Mouse (Mus musculus) stomach, postnatal 0 days (tissue): ENCODE measurements around the gene Sac3d1. TPM values are rescaled to one million over a fixed set of nuclear protein-coding genes. Genes with fewer than 3 reads are reported as not detected.

Experiments used
- ATAC-seq: fragments of 200-750 bp; cut with Nextera tagmentation; 2 replicates; pipeline ENCODE4 v1.8.0; 2017; ENCODE audit not compliant: low FRiP score, low TSS enrichment
- DNase-seq: peaks from one replicate; pipeline ENCODE4 v3.0.0-alpha.2; 2016; ENCODE audit warnings: low spot score
- H3K27ac ChIP-seq: fragments of 300-500 bp; sonication (generic); replicated peaks from 2 replicates; pipeline ENCODE4 v1.5.1; 2014; ENCODE audit warnings: mild to moderate bottlenecking, control low read depth
- H3K27me3 ChIP-seq: fragments of 300-500 bp; sonication (generic); 2 replicates; pipeline ENCODE4 v1.6.1; 2014; ENCODE audit warnings: low read length; ENCODE audit not compliant: control insufficient read depth, insufficient read depth
- H3K36me3 ChIP-seq: fragments of 300-500 bp; sonication (generic); 2 replicates; pipeline ENCODE4 v1.6.1; 2014; ENCODE audit warnings: low read length, mixed read lengths; ENCODE audit not compliant: control insufficient read depth, insufficient read depth
- H3K4me1 ChIP-seq: fragments of 300-500 bp; sonication (generic); replicated peaks from 2 replicates; pipeline ENCODE4 v1.6.1; 2014; ENCODE audit warnings: antibody characterized with exemption; ENCODE audit not compliant: control insufficient read depth, insufficient read depth
- H3K4me2 ChIP-seq: fragments of 300-500 bp; sonication (generic); replicated peaks from 2 replicates; pipeline ENCODE4 v1.6.1; 2014; ENCODE audit warnings: low read depth, mild to moderate bottlenecking, control low read depth, moderate library complexity
- H3K4me3 ChIP-seq: fragments of 300-500 bp; sonication (generic); 2 replicates; pipeline ENCODE4 v1.5.1; 2014; ENCODE audit warnings: low read depth, low read length, control low read depth
- H3K9ac ChIP-seq: fragments of 300-500 bp; sonication (generic); 2 replicates; pipeline ENCODE4 v1.6.1; 2014; ENCODE audit warnings: mild to moderate bottlenecking, low read length, control low read depth, mixed read lengths
- H3K9me3 ChIP-seq: fragments of 300-500 bp; sonication (generic); 2 replicates; pipeline ENCODE4 v1.6.1; 2016; ENCODE audit warnings: low read length; ENCODE audit not compliant: control insufficient read depth
- CTCF ChIP-seq: IDR thresholded peaks from 2 replicates; pipeline ENCODE4 v1.5.1; 2016; ENCODE audit warnings: antibody characterized with exemption, low read depth, mild to moderate bottlenecking, moderate library complexity
- EP300 ChIP-seq: optimal IDR thresholded peaks from 2 replicates; pipeline ENCODE3; 2016; ENCODE audit warnings: antibody characterized with exemption
- WGBS: fragments of 180-500 bp; shearing (Covaris S2); extraction: QIAGEN DNeasy Blood & Tissue Kit; methylation state at CpG from one replicate; pipeline ENCODE4 v1.1.7; 2014; 5-methylcytosine and 5-hydroxymethylcytosine counted together
- polyA plus RNA-seq: library from polyadenylated mRNA; unstranded; fragments of >200 nt; fragmentation: Nextera tagmentation; extraction: Ambion mirVana; gene quantifications from 2 replicates; pipeline ENCODE4 v1.2.1, GENCODE M21; 2015

Sac3d1 gene
- polyA plus RNA-seq, 1 experiment from 2014 or later: 29.4 TPM

GRCm38 (mm10) chr19:6079983-6080480 lies 38.4 kb downstream of the Sac3d1 start, which contains the start of gene Tmem262:
TSS of gene Tmem262 (plus strand) at chr19:6080033.
- DNase-seq: no peak
- Histone ChIP-seq H3K27me3 (no peaks in the 10 kb centered on the region), H3K4me1 (peaks cover 5% of the 10 kb centered on the region), H3K4me3 (no peak within 1 kb of the TSS), H3K36me3 (peaks cover 8% of the 10 kb centered on the region; the same call in 1 of the 2 replicates), H3K9me3 (no peaks in the 10 kb centered on the region), H3K9ac (no peak within 1 kb of the TSS), H3K27ac (no peak within 1 kb of the TSS), H3K4me2 (no peak within 1 kb of the TSS)
- TF ChIP-seq EP300 (no peak), CTCF (no peak)
- ATAC-seq: no peak
- WGBS: 91% methylated on average over 12 of the region's 12 CpGs

- 1% methylated on average over 33 of the region's 33 CpGs for WGBS
Observed at GRCm38 (mm10) chr19:6076564-6077393, 41.7 kb downstream of the Sac3d1 start, which contains the start of gene Vps51. TSS of gene Vps51 (minus strand) at chr19:6077231.

GRCm38 (mm10) chr19:6073889-6074288 lies 44.6 kb downstream of the Sac3d1 start:
- TF ChIP-seq EP300 (no peak), CTCF (no peak)
- Histone ChIP-seq H3K9me3 (no peaks in the 10 kb centered on the region), H3K4me1 (peaks cover 3% of the 10 kb centered on the region; the same call in 1 of the 2 replicates), H3K4me3 (no peak overlapping the region), H3K36me3 (peaks cover 5% of the 10 kb centered on the region), H3K4me2 (no peak overlapping the region), H3K27ac (no peak overlapping the region), H3K27me3 (no peaks in the 10 kb centered on the region), H3K9ac (no peak overlapping the region)
- DNase-seq (no peak), ATAC-seq (no peak)
- WGBS: 87% methylated on average over 5 of the region's 5 CpGs

More at GRCm38 (mm10) chr19:6076564-6077393, 41.7 kb downstream of the Sac3d1 start, which contains the start of gene Vps51:
- H3K4me2 ChIP-seq: peak within 1 kb of the TSS; percentile 95
- H3K9me3 ChIP-seq: no peaks in the 10 kb centered on the region
- peaks cover 3% of the 10 kb centered on the region; the same call in 1 of the 2 replicates for H3K4me1 ChIP-seq
- H3K4me3 ChIP-seq: peak within 1 kb of the TSS; percentile 89
- H3K27me3 ChIP-seq: no peaks in the 10 kb centered on the region
- H3K36me3 ChIP-seq: 0 out of 2 replicates have a peak, but pooled peaks cover 6% of the 10 kb centered on the region
- DNase-seq (peak; percentile 86), ATAC-seq (peak; percentile 88)
- peak within 1 kb of the TSS; percentile 78 for H3K9ac ChIP-seq
- TF ChIP-seq EP300 (peak; percentile 27), CTCF (0 out of 2 replicates have a peak, but pooled peaks have one; percentile 20)
- H3K27ac ChIP-seq: peak within 1 kb of the TSS; percentile 87

- Histone ChIP-seq H3K27me3 (no peaks in the 10 kb centered on the region), H3K9ac (no peak overlapping the region), H3K4me1 (peaks cover 7% of the 10 kb centered on the region), H3K9me3 (no peaks in the 10 kb centered on the region), H3K4me3 (no peak overlapping the region), H3K36me3 (peaks cover 7% of the 10 kb centered on the region), H3K27ac (no peak overlapping the region), H3K4me2 (no peak overlapping the region)
- no peak for DNase-seq
- WGBS: 92% methylated on average over 19 of the region's 19 CpGs
- TF ChIP-seq CTCF: no peak
- TF ChIP-seq EP300: no peak
- no peak for ATAC-seq
Observed at GRCm38 (mm10) chr19:6071261-6071660, 47.2 kb downstream of the Sac3d1 start.

- Histone ChIP-seq H3K9me3 (no peaks in the 10 kb centered on the region), H3K27me3 (no peaks in the 10 kb centered on the region), H3K4me2 (no peak overlapping the region), H3K36me3 (peaks cover 7% of the 10 kb centered on the region), H3K4me3 (no peak overlapping the region), H3K4me1 (peaks cover 5% of the 10 kb centered on the region; the same call in 1 of the 2 replicates), H3K9ac (no peak overlapping the region), H3K27ac (no peak overlapping the region)
- ATAC-seq: no peak
- WGBS: 91% methylated on average over 31 of the region's 31 CpGs
- DNase-seq: no peak
- TF ChIP-seq CTCF (no peak), EP300 (no peak)
Observed at GRCm38 (mm10) chr19:6070571-6071250, 47.7 kb downstream of the Sac3d1 start.
